ENCODE assay signal across 7 mouse cellular contexts in the genomic region with DNA sequence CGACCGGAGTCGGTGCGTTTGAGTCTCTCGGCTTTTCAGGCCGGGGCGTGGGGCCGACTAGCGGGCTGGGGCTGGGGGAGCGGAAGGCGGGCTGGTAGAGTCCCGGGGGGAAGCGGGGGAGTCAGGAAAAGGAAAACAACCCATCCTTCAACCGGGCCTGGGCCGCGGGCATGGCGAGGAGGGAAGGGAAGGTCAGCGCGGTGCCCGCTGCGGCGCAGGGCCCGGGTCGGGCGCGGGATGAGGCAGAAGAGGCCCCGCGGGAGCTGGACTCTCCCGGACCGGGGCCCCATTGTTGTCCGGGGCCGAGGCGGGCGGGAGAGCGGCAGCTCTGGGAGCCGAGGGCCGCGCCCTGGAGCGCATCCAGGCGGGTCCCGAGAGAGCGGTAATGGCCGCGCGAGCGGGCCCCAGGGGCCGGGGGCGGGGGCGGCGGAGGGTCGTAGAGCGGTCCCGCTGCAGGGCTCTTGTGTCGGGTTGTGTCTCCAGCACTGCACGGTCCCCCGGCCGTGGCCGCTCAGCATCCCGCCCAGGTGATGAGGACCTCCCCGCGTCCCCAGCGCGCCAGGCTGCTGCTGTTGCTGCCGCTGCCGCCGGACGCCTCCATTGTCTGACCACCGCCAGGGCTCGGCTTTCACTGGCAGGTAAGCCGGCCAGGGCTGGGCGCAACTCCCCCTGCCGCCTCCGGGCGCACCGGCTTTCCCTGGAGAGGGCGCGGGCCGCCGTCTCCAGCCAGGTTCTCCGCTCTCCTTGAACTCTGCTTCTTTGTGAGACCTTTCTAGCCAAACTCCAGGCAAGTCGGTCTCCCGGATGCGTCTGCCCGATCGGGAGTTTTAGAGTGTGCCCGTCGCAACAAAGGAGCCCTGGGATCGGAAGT. TPM values are rescaled to one million over a fixed set of nuclear protein-coding genes. Genes with fewer than 3 reads are reported as not detected.
A peak's percentile ranks its signal among the peaks of the same experiment; 100 is the strongest.
DNase-seq lines count a peak whose midpoint lies in the region; ATAC-seq and TF ChIP-seq lines count a peak whose summit lies in the region.

No protein-coding gene starts in this region.

- no peaks in the 10 kb centered on the region for H3K9me3 ChIP-seq in hindbrain, embryonic 10.5 days
- no peaks in the 10 kb centered on the region for H3K9me3 ChIP-seq in limb, embryonic 13.5 days
- H3K9me3 ChIP-seq in midbrain, embryonic 16.5 days (replicated peaks; ENCODE audit: control insufficient read depth, low read length, poor library complexity, severe bottlenecking), result no peaks in the 10 kb centered on the region

- POLR2A ChIA-PET in Patski (lab: Charles Lee), result interaction anchor here (1.3 to 1.5 kb wide), 2 partner anchors 10 to 11 kb away, joined by 3 to 4 read pairs; no protein-coding TSS in a partner anchor

- TF ChIP-seq CTCF in Patski (IDR thresholded peaks at IDR 0.05), result no peak

- in situ Hi-C loops in Patski (cut with MboI; ENCODE audit: low pct_unique_long_range_greater_than_20kb), result loop anchor here (25.0 kb wide), 1 partner anchor 426 kb away; the partner anchor contains the start of genes Kmt5a and Sbno1

- peaks cover 47% of the 10 kb centered on the region for H3K4me1 ChIP-seq in hindbrain, embryonic 10.5 days (replicated peaks)
- H3K4me1 ChIP-seq in limb, embryonic 13.5 days, result peaks cover 31% of the 10 kb centered on the region
- H3K4me1 ChIP-seq in midbrain, embryonic 16.5 days (ENCODE audit: control insufficient read depth, insufficient read depth, low read length), result peaks cover 39% of the 10 kb centered on the region

- peak overlapping the region; percentile 99 for H3K4me3 ChIP-seq in hindbrain, embryonic 10.5 days
- H3K4me3 ChIP-seq in limb, embryonic 13.5 days, result peak overlapping the region; percentile 70
- peak overlapping the region; percentile 65 for H3K4me3 ChIP-seq in midbrain, embryonic 16.5 days (ENCODE audit: low read depth, low read length)

- peak overlapping the region; percentile 99 for H3K27ac ChIP-seq in hindbrain, embryonic 10.5 days
- H3K27ac ChIP-seq in limb, embryonic 13.5 days, result peak overlapping the region; percentile 94
- peak overlapping the region; percentile 91 for H3K27ac ChIP-seq in midbrain, embryonic 16.5 days (ENCODE audit: low read length)

- peaks cover 35% of the 10 kb centered on the region for H3K36me3 ChIP-seq in hindbrain, embryonic 10.5 days
- H3K36me3 ChIP-seq in limb, embryonic 13.5 days, result peaks cover 17% of the 10 kb centered on the region
- no peaks in the 10 kb centered on the region for H3K36me3 ChIP-seq in midbrain, embryonic 16.5 days (ENCODE audit: control insufficient read depth, insufficient read depth, low read length)

- peak; percentile 29 for ATAC-seq in Patski
- ATAC-seq in limb, embryonic 13.5 days (ENCODE audit: low FRiP score, low read depth), result no peak; the same call in 1 of the 2 replicates
- peak; percentile 52 for ATAC-seq in midbrain, embryonic 16.5 days

- under 1% methylated on average over 88 of the region's 88 CpGs for WGBS in hindbrain, embryonic 10.5 days
- WGBS in limb, embryonic 13.5 days, result under 1% methylated on average over 78 of the region's 88 CpGs
- WGBS in midbrain, embryonic 16.5 days, result under 1% methylated on average over 72 of the region's 88 CpGs

- DNase-seq in CD4-positive, CD25-positive, alpha-beta regulatory T cell, adult 2 months (ENCODE audit: low read depth, low spot score), result peak; percentile 48
- no peak for DNase-seq in Patski (ENCODE audit: low read depth, low spot score)
- peak; percentile 55 for DNase-seq in embryo, embryonic 10.5 days (ENCODE audit: low spot score)
- DNase-seq in hindbrain, embryonic 10.5 days (ENCODE audit: low spot score), result peak; percentile 66
- peak; percentile 42 for DNase-seq in thymus, postnatal 25 days

- H3K9ac ChIP-seq in limb, embryonic 13.5 days, result peak overlapping the region; percentile 89
- peak overlapping the region; percentile 70 for H3K9ac ChIP-seq in midbrain, embryonic 16.5 days (ENCODE audit: low read depth, low read length)

- H3K4me2 ChIP-seq in limb, embryonic 13.5 days (replicated peaks), result peak overlapping the region; percentile 98
- peak overlapping the region; percentile 88 for H3K4me2 ChIP-seq in midbrain, embryonic 16.5 days (ENCODE audit: low read length)

- no peaks in the 10 kb centered on the region for H3K27me3 ChIP-seq in Patski
- H3K27me3 ChIP-seq in hindbrain, embryonic 10.5 days (ENCODE audit: insufficient read depth, poor library complexity, severe bottlenecking), result peaks cover 33% of the 10 kb centered on the region
- H3K27me3 ChIP-seq in limb, embryonic 13.5 days, result peaks cover 32% of the 10 kb centered on the region
- no peaks in the 10 kb centered on the region for H3K27me3 ChIP-seq in midbrain, embryonic 16.5 days (ENCODE audit: control insufficient read depth, insufficient read depth, low read depth, low read length)

- CTCF ChIA-PET in Patski (lab: Charles Lee), result interaction anchor here (0.9 to 1.1 kb wide), 2 partner anchors 19 to 87 kb away, joined by 3 read pairs; no protein-coding TSS in a partner anchor

RNA-seq across cellular contexts. Expression of gene Zfp664, which starts 0.6 kb away (rescaled TPM):
- 121 TPM for polyA plus RNA-seq in Patski (2021)
- 147 and 161 TPM in 2 replicates for polyA plus RNA-seq in hindbrain, embryonic 10.5 days (2016; fragmentation: Nextera tagmentation; extraction: Ambion mirVana)
- polyA plus RNA-seq in limb, embryonic 13.5 days (2015; fragmentation: Nextera tagmentation; extraction: Ambion mirVana), result 102 and 116 TPM in 2 replicates
- 68.9 and 87.1 TPM in 2 replicates for polyA plus RNA-seq in midbrain, embryonic 16.5 days (2015; fragmentation: Nextera tagmentation; extraction: Ambion mirVana)

RNA-seq across cellular contexts. Expression of gene Ccdc92, which starts 0.9 kb away (rescaled TPM):
- polyA plus RNA-seq in Patski (2021), result 26.5 TPM
- polyA plus RNA-seq in hindbrain, embryonic 10.5 days (2016; fragmentation: Nextera tagmentation; extraction: Ambion mirVana), result 15.0 and 20.3 TPM in 2 replicates
- 5.3 and 6.1 TPM in 2 replicates for polyA plus RNA-seq in limb, embryonic 13.5 days (2015; fragmentation: Nextera tagmentation; extraction: Ambion mirVana)
- 43.0 and 43.3 TPM in 2 replicates for polyA plus RNA-seq in midbrain, embryonic 16.5 days (2015; fragmentation: Nextera tagmentation; extraction: Ambion mirVana)
